Mouse (Mus musculus) thymus, adult 2 months (tissue): Measurements from ENCODE around the gene Tmem132c.

Experiments
- CTCF ChIP-seq: fragments of 200-500 bp; IDR thresholded peaks from 2 replicates; pipeline ENCODE4 v1.5.1; 2012; ENCODE audit warnings: mild to moderate bottlenecking, control low read depth, low read length, moderate library complexity, borderline replicate concordance; ENCODE audit not compliant: control insufficient read depth, poor library complexity, insufficient read depth; ENCODE audit errors: extremely low read depth
- POLR2A ChIP-seq: fragments of 200-500 bp; IDR thresholded peaks from 2 replicates; pipeline ENCODE4 v1.6.1; 2012; ENCODE audit warnings: mild to moderate bottlenecking, low read length, control low read depth, moderate library complexity; ENCODE audit not compliant: control insufficient read depth, poor library complexity, insufficient read depth; ENCODE audit errors: extremely low read depth

DNA sequence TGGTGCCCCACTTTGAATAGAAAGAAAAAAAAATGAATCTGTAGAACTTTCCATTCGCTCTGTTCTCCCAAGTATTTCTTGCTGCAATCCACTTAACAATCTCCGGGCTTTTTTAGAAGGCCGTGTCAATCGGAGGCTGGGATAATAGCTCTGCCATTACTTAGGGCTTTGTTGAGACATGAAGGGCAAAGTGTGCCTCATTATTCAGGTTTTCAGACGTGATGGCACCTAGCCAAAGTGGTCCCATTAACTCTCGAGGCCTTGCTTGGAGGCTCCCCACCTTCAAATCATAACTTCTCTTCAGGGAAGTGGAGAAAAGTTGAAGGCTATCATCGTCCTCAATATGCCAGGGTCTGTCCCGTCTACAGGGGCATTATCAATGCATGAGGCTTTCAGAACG is 190.0 kb downstream of the Tmem132c start:
- TF ChIP-seq CTCF (no peak), POLR2A (no peak)
